Mouse (Mus musculus): ENCODE results near the gene Fzr1.

The Fzr1 gene

DNA sequence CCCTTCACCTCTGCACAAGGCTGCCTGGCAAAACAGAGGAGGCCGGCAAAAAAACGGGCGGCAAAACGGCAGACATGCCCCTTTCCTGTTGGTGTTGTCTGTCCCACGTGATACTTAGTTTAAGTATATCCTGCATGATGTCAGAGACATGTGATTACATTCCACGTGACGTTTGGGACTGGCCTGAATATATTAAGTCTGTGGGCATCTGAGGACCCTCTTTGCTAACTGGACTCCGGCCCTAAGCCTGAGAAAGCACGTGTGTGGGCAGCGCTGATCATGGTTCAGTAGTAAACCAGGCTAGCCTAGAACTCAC is 22.8 kb upstream of the Fzr1 start:
- DNase-seq = no peak

- peak; percentile 94 for DNase-seq
Observed at GRCm38 (mm10) chr10:81400371-81401204, 22.3 kb upstream of the Fzr1 start.

DNA sequence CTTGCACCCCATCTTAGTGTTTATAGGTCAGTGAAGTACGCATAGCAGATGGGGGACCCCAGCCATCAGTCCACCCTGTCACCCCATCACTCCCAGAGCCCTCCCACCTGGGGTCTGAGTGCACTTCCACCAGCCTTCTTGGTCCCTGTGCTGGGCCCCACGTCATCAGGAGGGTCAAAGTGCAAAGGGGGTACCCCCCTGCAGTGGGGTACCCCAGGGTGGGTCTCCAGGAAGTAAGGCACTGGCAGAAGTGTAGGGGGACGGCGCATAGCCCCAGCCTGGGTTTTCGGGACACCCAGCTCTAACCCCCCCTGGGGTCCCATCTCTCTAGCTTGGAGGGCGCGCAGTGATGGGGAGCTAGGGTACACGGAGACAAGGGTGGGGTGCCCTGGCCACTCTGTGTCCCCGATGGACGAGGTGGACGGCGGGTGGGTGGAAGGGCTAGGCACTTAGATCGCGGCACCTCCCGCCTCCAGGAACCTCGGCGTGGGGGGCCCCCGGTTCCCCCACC is 21.5 kb upstream of the Fzr1 start:
- peak; percentile 93 for DNase-seq

GRCm38 (mm10) chr10:81399296-81399695 is 21.0 kb upstream of the Fzr1 start:
- peak; percentile 95 for DNase-seq

- no peak for DNase-seq
Observed at GRCm38 (mm10) chr10:81396749-81397148, 18.4 kb upstream of the Fzr1 start.

DNA sequence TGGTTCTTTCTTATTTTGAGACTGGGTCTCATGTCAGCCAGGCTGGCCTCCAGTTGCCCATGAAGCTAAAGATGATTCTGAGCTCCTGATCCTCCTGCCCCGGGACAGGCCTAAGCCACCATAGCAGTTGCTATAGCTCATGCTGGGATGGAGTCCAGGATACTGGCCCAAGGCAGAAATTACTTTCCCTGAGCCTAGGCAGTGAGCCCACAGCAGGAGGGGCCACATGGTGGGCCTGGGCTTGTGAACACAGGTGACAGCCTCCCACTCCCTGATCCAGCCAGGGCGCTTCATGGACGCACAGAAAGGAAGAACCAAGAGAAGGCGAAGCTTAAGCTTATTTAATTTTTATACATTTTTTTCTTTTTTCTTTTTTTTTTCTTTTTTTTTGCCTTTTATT is 17.5 kb upstream of the Fzr1 start:
- no peak for DNase-seq

DNA sequence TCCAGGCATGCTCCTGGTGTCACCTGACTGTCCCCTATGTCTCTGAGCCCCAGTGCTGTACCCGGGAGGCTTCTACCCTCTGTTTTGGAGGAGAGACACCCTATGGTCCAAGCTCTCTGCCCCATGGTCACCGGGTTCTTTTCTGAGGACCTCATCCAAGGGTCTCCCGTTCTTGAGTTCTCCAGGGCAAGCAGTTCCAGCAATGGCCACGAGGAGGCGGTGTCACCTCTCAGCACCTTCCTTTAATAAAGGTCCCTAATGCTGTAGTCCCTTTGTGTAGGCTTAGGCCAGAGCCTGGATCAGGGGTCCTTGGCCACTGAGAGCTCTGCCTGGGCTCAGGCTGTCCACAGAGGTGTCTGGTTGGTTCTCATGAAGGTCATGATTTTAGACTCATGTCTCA is 16.8 kb upstream of the Fzr1 start:
- peak; percentile 96 for DNase-seq

- peak; percentile 95 for DNase-seq
Observed at GRCm38 (mm10) chr10:81393456-81394063, 15.2 kb upstream of the Fzr1 start.

DNA sequence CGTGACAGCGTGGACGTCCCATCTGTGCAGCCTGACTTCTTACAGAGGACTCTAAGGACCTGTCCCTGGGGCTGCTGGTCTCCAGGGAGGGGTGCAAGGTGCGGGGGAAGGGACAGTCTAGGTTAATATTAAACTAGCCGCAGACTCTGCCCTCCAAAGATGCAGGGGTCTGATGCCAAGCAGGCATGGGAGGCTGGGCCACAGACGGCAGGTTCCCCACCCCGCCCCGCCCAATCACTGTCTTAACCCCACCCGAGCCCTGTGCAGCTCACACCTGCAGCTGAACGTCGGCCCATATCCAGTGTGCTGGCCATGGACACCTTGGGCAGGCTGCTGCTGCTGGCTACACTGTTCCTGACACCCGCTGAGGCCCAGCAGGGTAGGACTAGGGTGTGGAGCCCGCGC is 14.5 kb upstream of the Fzr1 start, which contains the start of gene Smim24:
Smim24 (plus strand) TSS at position 271 of the 405 bp plus-strand sequence.
- DNase-seq = no peak

- no peak for DNase-seq
Observed at GRCm38 (mm10) chr10:81392270-81392669, 14.0 kb upstream of the Fzr1 start.

GRCm38 (mm10) chr10:81390678-81390965 is 12.3 kb upstream of the Fzr1 start:
- DNase-seq = no peak

- peak; percentile 96 for DNase-seq
Observed at GRCm38 (mm10) chr10:81389801-81390677, 11.7 kb upstream of the Fzr1 start.

DNA sequence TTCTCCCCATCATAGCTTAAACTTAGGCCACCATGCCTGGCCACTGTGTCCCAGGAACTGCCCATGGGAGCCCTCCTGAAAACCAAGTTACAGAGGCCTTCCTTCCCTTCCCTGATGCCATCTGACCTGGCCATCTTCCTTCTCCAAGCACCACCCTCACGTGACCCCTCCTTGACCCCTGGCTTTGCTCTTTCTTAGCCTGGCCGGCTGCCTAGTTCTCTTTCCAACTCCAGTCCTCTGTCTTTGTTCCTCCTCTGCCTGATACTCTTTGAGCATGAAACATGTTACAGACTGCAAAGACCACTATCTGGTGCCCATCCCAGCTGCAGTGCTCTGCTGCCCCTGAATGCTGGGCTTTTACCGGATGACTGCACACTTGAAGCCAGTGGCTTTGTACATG is 11.1 kb upstream of the Fzr1 start:
- DNase-seq = peak; percentile 94

- no peak for DNase-seq
Observed at GRCm38 (mm10) chr10:81388505-81389055, 10.3 kb upstream of the Fzr1 start, which contains the start of gene Gm48552. TSS of gene Gm48552 (plus strand) at chr10:81389005.

DNA sequence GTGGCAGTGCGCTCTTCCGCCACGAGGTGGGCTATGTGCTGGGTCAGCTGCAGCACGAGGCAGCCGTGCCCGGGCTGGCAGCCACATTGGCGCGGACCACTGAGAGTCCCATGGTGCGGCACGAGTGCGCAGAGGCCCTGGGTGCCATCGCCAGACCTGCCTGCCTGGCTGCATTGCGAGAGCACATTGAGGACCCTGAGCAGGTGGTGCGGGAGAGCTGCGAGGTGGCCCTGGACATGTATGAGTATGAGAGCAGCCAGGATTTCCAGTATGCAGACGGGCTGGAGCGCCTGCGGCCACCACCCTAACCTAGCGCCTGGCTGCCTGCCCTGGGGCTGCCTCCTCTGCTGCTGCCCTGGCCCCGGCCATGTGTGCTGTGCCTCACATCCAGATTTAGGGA is 9.4 kb upstream of the Fzr1 start:
- no peak for DNase-seq

GRCm38 (mm10) chr10:81385603-81386306 is 7.4 kb upstream of the Fzr1 start:
- peak; percentile 94 for DNase-seq

- no peak for DNase-seq
Observed at GRCm38 (mm10) chr10:81384605-81384982, 6.3 kb upstream of the Fzr1 start.

- DNase-seq = peak; percentile 100
Observed at GRCm38 (mm10) chr10:81383802-81384604, 5.7 kb upstream of the Fzr1 start, which contains the start of the genes Dohh and Gm48551. TSS of gene Dohh (plus strand) at chr10:81384428. TSS of gene Gm48551 (plus strand) at chr10:81384466.

- DNase-seq = peak; percentile 95
Observed at GRCm38 (mm10) chr10:81382039-81382438, 3.7 kb upstream of the Fzr1 start.

- DNase-seq = no peak
Observed at GRCm38 (mm10) chr10:81379809-81380378, 1.6 kb upstream of the Fzr1 start.

- DNase-seq = peak; percentile 95
Observed at GRCm38 (mm10) chr10:81379183-81379553, 852 bp upstream of the Fzr1 start.

Measured in heart, adult 11 months (tissue).